Mouse (Mus musculus) testis, adult 10 weeks (tissue): ENCODE measurements around the gene Hmx1. TPM values are rescaled to one million over a fixed set of nuclear protein-coding genes. Genes with fewer than 3 reads are reported as not detected.

Experiments used
- polyA plus RNA-seq: library from polyadenylated mRNA; stranded (reverse); fragments of 350-450 nt; fragmentation: Illumina TruSeq; extraction: RNeasy Lipid Tissue Mini Kit (QIAGEN cat#74804); gene quantifications from one replicate; pipeline ENCODE4 v1.2.3, GENCODE M21; 2014; ENCODE audit warnings: low read depth, low replicate concordance

Gene Hmx1
- polyA plus RNA-seq: 0.22 TPM

GRCm38 (mm10) chr5:35388491-35389111 lies at the start of gene Hmx1:
Gene Hmx1 (plus strand): TSS chr5:35389108.

Other genes starting within 250 kb of the Hmx1 start
- not detected for gene Adra2c, start 110.8 kb upstream of the Hmx1 start, polyA plus RNA-seq
- gene Cpz, start 136.6 kb downstream of the Hmx1 start, polyA plus RNA-seq: not detected
- 2.0 TPM for gene Trmt44, start 186.0 kb downstream of the Hmx1 start, polyA plus RNA-seq
- 13.7 TPM for gene Acox3, start 193.9 kb downstream of the Hmx1 start, polyA plus RNA-seq